Mouse (Mus musculus) thymus, postnatal 0 days (tissue): ENCODE results near the gene Carnmt1. TPM values are rescaled to one million over a fixed set of nuclear protein-coding genes. Genes with fewer than 3 reads are reported as not detected.
A peak's percentile ranks its signal among the peaks of the same experiment; 100 is the strongest.

Experiments
- DNase-seq: peaks from one replicate; pipeline ENCODE4 v3.0.0-alpha.2; 2015; ENCODE audit warnings: low spot score
- polyA plus RNA-seq: library from polyadenylated mRNA; unstranded; fragments of >200 nt; fragmentation: Nextera tagmentation; extraction: Ambion mirVana; gene quantifications from 2 replicates; pipeline ENCODE4 v1.2.1, GENCODE M21; 2015

Gene Carnmt1
- polyA plus RNA-seq, 1 experiment from 2014 or later = 30.1 TPM

DNA sequence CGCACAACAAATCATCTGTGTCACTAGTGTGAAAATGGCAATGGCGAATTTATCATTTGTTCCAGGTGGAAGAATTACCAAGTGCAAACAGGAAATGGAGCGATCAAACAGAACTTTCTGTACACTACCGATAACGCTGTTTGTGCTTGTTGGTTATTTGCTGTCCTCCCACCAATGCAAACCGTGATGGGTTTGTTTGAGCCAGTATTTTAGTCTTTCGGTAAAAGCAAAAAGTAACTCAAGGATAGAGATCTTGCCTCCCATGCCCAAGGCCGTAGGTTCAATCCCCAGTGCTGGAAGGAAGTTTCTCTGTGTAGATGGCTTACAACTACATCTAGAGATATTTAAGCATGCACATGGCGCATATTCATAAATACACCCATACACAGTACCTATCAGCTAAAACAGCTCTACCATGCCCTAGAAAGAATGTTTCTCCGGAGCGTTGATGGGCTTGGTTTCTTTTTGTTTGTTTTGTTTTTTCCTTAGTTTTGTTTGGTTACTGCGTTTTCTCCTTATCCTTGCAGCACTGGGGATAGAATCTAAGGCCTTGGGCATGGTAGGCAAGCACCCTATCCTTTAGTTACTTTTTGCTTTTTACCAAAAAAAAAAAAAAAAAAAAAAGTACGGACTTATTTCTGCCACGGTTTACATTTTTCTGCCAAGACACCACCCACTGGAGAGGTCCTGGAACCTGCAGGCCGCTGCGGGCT, 41.7 kb downstream of the Carnmt1 start:
- DNase-seq = peak; percentile 32

DNA sequence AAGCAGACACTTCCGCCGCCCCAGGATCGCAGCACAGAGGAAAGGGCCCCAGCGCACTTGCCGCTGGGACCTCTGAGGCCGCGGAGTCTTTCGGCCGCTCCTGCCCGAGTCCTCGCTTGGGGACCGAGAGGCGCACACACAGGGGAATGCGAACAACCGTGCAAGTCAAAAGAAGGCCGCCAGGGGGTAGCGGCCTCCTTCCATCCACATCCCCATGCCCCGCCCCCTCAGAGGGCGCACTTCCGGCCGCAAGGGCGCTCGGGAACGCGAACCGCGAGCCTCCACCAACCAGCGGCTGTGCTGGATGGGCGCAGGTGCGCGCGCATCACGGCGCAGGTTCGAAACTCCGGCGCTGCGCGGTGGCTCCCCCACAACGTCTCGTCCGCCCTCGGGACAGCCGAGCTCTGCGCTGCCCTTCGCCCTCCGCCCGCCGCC, 42.3 kb downstream of the Carnmt1 start, which contains the start of gene D030056L22Rik:
Gene D030056L22Rik, plus strand, starts transcription at position 328 of the 435 bp plus-strand sequence.
- DNase-seq = peak; percentile 99

DNA sequence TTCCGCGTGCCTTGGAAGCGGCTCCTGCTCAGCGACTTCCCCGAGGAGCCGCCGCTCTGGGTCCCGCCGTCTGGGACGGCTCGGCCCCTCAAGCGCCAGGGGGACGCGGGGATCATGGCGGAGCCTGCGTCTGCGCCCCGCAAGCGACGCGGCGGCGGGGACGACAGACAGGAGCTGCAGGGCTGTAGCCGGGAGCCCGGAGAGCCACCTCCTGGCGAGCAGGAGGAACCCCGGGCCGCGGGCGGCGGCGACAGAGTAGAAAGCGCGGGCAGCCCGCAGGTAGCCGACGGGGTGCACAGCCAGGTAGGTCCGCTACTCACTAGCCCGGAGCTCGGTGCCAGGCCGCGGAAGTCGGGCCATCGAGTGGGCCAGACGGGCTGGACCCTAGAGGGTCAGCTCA, 42.8 kb downstream of the Carnmt1 start:
- peak; percentile 49 for DNase-seq

DNA sequence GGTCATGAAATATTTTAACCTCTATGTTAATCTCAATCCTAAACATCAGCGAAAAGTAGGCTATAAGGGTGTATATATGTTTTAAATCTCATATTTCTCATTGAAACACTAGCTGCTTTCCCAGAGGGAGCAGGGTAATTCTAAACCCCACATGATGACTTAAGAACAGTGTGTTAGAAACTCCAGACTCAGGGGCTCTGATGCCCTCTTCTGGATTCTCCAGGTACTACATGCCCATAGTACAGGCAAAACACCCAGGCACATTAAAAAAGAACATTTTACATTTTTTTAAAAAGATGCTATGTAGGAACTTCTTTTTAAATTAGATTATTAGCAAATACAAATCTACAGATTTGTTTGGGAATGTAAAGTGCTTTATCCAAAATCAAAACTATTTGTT, 45.8 kb downstream of the Carnmt1 start:
- DNase-seq = peak; percentile 73

DNA sequence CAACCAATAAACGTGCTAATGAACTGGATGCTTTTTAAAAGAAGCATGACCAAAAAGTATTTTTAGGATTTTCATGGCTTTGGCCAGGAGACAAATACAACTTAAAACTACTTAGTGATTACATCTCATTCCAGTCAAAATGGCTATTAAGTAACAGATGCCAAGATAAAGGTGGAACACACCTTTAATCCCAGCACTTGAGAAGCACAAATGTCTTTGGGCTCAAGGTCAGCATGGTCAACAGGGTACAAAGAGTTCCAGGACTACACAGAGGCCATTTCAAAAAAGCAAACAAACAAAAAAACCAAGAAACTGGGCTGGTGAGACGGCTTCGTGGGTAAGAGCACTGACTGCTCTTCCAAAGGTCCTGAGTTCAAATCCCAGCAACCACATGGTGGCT, 49.8 kb downstream of the Carnmt1 start:
- no peak for DNase-seq

DNA sequence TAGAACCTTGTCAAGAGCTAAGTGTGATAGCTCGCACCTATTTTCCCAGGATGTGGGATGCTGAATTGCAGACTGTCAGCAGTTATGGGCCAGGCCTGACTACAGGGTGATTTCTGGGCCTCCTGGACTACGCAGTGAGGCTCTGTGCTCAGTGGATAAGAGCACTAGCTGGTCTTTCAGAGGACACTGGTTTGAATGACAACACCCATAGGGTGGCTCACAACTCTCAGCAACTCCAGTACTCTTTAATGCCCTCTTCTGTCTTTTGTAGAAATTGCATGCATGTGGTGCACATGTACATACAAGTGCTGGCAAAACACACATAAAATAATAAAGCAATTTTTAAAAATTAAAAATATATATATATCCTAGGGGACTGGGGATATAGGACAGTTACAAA, 54.6 kb downstream of the Carnmt1 start:
- DNase-seq = no peak

DNA sequence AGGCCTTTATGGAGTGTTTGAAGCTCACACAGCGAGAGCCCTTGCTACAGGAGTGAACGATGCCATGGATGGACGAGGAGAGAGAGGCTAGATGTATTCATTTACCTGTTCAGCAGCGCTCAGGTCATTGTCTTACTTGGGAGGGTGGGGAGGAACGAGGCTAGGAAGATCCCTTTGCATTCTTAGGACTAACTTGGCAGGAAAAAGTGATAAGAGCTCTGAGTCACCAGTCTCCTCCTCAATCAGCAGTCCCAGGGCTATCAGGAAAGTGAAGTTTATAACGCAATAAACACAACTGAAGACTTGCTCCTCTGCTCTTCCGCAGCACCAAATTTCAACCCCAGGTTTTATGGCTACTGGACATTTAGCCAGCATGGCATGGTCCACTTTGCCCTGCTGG, 59.7 kb downstream of the Carnmt1 start:
- no peak for DNase-seq

DNA sequence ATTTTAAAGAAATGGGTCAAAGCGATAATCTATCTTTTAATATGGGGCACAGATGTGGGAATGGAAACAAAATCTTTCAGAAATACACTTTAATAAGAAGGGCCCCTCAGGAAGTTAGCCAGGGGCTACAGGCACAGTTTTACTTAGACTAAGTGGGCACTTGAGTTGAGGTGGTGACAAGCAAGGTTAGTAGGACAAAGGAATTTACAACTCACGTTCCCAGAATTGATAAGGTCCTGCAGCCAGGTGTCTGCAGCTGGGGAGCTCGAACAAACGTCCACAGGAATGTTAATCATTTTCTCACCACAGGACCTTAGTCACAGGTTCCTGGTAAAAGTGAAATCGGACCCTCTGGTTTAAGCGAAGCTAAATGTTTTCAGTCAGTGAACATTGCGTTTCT, 60.5 kb downstream of the Carnmt1 start:
- DNase-seq = no peak

DNA sequence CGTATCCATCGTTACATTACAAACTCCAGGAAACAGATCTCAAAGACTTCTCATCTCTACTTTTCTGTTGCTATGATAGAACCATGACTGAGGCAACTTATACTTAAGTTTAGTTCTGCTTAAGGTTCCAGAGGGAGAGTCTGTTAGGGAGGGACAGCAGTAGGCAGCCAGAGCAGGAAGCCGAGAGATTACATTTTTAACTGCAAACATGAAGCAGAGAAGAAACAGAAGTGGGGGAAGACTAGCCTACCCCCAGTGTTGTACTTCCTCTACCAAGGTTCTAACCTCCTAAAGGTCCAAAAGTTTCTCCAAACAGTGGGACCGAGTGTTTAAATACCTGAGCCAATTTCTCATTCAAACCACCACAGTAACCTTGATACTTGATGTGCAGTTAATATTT, 65.3 kb downstream of the Carnmt1 start:
- no peak for DNase-seq

DNA sequence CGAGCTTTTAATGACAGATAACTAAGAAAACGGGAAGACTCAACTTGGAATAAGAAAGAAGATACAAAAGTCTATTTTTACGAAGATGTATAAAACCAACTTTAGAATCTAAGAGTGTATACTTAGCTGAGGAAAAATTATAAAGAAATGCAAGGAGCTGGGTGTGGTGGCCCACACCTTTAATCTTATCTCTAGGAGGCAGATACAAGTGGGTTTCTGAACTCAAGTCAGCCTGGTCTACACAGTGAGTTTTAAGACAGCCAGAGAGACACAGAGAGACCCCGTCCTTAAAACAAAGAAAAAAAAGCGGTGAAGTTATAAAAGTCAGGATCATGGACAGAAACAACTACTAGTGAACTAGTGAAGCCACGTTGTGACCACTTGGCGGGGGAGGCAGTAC, 68.6 kb downstream of the Carnmt1 start:
- DNase-seq = no peak

DNA sequence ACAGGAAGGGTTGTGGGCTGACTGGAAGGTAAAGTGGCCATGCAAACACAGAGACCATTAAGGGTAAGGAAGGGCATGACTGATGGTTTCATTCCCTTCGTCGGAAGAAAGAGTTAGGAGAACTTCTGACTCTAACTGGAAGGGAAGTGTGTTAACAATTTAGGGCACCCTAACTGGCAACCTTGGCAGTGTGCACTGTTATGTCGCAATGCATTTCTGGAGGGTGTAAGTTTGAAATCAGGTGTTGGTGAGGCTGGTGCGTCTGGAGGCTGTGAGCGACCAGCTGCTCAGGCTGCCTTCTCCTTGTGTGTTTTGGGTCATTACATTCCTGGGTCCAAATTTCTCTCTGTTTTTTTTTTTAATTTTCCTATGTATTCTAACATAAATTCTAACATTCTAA, 73.4 kb downstream of the Carnmt1 start:
- no peak for DNase-seq

DNA sequence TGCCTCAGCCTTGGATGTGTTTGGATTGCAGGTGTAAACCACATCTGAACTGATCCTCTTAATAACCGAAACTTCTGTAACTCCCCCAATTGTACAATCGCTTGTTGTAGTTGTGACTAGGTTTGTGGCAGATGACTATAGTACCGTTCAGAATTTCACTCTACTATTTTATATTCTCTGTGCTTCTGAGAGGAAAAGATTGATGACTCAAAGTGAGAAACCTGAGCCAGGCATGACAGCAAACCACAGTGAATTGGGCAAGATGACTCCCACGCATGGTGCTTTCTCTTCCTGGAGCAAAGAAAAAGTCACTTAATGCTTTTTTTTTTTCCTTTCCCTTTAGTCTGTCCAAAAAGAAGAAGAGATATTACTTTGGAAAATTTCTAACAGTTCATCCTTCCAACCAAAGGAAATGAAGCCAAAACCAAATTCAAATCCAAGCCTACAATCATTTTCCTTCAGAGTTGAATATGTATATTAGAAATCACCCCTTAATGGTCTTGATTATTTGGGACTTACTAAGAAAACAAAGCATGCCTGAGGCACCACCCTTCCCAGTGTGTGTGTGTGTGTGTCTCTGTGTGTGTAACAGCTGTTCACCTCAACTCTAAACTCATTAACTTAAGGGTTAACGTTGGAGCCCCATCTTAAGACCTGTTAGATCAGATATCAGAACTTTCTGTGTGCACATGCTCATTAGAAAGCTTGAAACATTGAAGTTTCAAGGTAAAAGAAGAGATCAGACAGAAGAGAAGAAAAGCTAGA, 76.2 kb downstream of the Carnmt1 start:
- DNase-seq = no peak

DNA sequence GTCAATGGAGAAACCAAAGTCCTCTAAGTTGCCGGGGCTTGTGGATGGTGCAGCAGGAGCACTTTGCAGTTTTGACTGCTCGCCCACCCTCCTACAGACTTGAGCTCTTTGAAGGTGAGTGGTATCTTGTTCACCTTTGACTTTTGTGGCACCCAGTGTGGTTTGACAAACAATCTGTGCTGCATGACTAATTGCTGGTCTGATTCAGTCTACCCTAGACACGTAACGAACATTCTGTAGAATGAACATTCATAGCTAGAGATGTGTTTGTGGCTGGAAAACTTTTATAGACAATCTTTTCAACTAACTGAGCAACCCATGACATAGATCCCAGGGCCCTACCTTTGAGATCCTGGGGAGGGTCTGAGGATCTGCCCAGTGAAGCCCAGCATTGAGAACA, 76.8 kb downstream of the Carnmt1 start:
- DNase-seq = no peak

DNA sequence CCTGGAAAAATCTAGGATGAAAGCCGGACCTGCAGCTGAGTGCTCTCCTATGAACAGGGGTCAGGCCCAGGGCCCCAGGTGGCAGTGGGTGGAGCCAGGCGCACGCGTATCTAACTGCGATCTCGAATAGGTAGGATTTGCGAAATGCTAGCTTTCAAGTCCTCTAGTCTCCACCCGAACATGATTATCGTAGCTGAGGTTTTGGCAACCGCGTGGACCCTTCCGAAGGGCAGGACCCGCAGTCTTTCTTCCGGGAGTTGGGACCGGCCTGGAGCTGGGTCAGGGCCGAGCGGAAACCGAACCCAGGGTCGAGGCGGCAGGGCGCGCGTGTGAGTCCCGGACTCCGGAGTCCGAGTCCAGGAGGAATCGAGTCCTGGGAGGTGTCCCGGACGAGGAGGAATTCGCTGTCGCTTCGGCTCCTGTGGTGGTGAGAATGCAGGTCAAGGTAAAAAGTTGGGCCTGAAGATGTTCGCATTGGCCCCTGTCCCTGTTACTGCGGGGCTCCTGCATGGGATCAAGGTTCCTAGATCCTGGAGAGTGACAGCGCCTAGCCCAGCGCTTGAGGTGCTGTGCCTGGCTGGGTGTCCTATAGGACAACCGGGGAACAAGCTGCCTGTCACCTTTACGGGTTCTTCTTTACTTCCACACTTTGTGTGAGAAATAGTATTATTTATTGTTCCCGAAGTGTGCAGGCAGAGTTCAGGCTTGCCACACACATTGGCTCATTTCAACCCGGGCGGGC, 79.2 kb downstream of the Carnmt1 start, which contains the start of gene Trpm6:
Gene Trpm6, plus strand, starts transcription at position 386 of the 742 bp plus-strand sequence.
- DNase-seq = no peak

Other genes with a start within 250 kb of the Carnmt1 start
- 129 and 132 TPM in 2 replicates for gene Ostf1, start 38.9 kb upstream of the Carnmt1 start, polyA plus RNA-seq
- gene Nmrk1, start 38.8 kb upstream of the Carnmt1 start, polyA plus RNA-seq = 6.3 and 8.4 TPM in 2 replicates
- gene D030056L22Rik, start 42.4 kb downstream of the Carnmt1 start, polyA plus RNA-seq = 39.4 and 39.7 TPM in 2 replicates
- gene Trpm6, start 79.2 kb downstream of the Carnmt1 start, polyA plus RNA-seq = 0.14 TPM in 2 replicates